Mouse (Mus musculus) heart, adult 2 months (tissue): Measurements from ENCODE around the gene Slc24a3. TPM values are rescaled to one million over a fixed set of nuclear protein-coding genes. Genes with fewer than 3 reads are reported as not detected.

ENCODE experiments used
- DNase-seq, 2 experiments: peaks; one replicate each; pipeline ENCODE4 v3.0.0; 2021
- H3K27ac ChIP-seq: fragments of 200-600 bp; 2 replicates; pipeline ENCODE4 v1.8.1; 2022
- H3K27me3 ChIP-seq: fragments of 200-500 bp; 2 replicates; pipeline ENCODE4 v1.6.1; 2012; ENCODE audit warnings: mild to moderate bottlenecking, low read length, inconsistent platforms, mixed read lengths; ENCODE audit not compliant: control insufficient read depth, insufficient read depth
- H3K36me3 ChIP-seq: fragments of 200-500 bp; 2 replicates; pipeline ENCODE4 v1.6.1; 2012; ENCODE audit warnings: low read length, inconsistent platforms; ENCODE audit not compliant: control insufficient read depth, insufficient read depth
- H3K4me1 ChIP-seq: fragments of 200-500 bp; 2 replicates; pipeline ENCODE4 v1.6.1; 2011; ENCODE audit warnings: low read length; ENCODE audit not compliant: control insufficient read depth, insufficient read depth
- H3K4me3 ChIP-seq: fragments of 200-600 bp; 2 replicates; pipeline ENCODE4 v1.8.1; 2022
- H3K79me2 ChIP-seq: fragments of 200-500 bp; replicated peaks from 2 replicates; pipeline ENCODE4 v1.6.1; 2012; ENCODE audit warnings: mild to moderate bottlenecking, inconsistent platforms, low read length, moderate library complexity, mixed read lengths; ENCODE audit not compliant: control insufficient read depth, insufficient read depth
- H3K9ac ChIP-seq: fragments of 200-500 bp; 2 replicates; pipeline ENCODE4 v1.6.1; 2012; ENCODE audit warnings: low read depth, mild to moderate bottlenecking, control low read depth, inconsistent platforms, low read length, mixed read lengths
- CTCF ChIP-seq: fragments of 200-600 bp; IDR thresholded peaks from 2 replicates; pipeline ENCODE4 v1.8.1; 2022; ENCODE audit warnings: antibody characterized with exemption, mild to moderate bottlenecking, moderate library complexity
- EP300 ChIP-seq: fragments of 200-500 bp; IDR thresholded peaks from 2 replicates; pipeline ENCODE4 v1.6.1; 2011; ENCODE audit warnings: low read depth, low read length, control low read depth; ENCODE audit not compliant: insufficient read depth
- POLR2A ChIP-seq: fragments of 200-500 bp; IDR thresholded peaks from 2 replicates; pipeline ENCODE4 v1.6.1; 2011; ENCODE audit warnings: mild to moderate bottlenecking, low read depth, low read length, control low read depth; ENCODE audit not compliant: insufficient read depth
- WGBS: fragments of 180-500 bp; shearing (Covaris S2); methylation state at CpG from one replicate; pipeline ENCODE4 v1.1.7; 2018; 5-methylcytosine and 5-hydroxymethylcytosine counted together
- intact Hi-C: fragments of 180-260 bp; cut with DNase I; formaldehyde crosslinking; loops from one replicate; pipeline ENCODE4 v1.15.1; 2025
- polyA plus RNA-seq: library from polyadenylated mRNA; depleted of rRNA; stranded (reverse); fragments of >200 nt; gene quantifications from 2 replicates; pipeline ENCODE4 v1.2.3, GENCODE M21; 2012
- total RNA-seq, 2 experiments: library from RNA; stranded (reverse); gene quantifications; 2 replicates each; pipeline ENCODE4 v1.2.3; 2021

Slc24a3 gene
- total and polyA plus RNA-seq, 3 experiments = 2.7 to 3.6 (median 2.8) TPM

GRCm38 (mm10) chr2:145279336-145279735 lies 111.8 kb downstream of the Slc24a3 start:
- intact Hi-C loops = no loop called here
- H3K27ac ChIP-seq = no peak overlapping the region
- H3K79me2 ChIP-seq = no peaks in the 10 kb centered on the region
- H3K27me3 ChIP-seq = no peaks in the 10 kb centered on the region
- WGBS = 77% methylated on average over 1 of the region's 1 CpGs
- no peak overlapping the region for H3K9ac ChIP-seq
- no peak for DNase-seq
- no peaks in the 10 kb centered on the region for H3K4me1 ChIP-seq
- no peak overlapping the region for H3K4me3 ChIP-seq
- TF ChIP-seq EP300 (no peak), POLR2A (no peak), CTCF (no peak)
- H3K36me3 ChIP-seq = no peaks in the 10 kb centered on the region

- TF ChIP-seq CTCF (no peak), POLR2A (no peak), EP300 (no peak)
These were observed 116.2 kb downstream of the Slc24a3 start for GRCm38 (mm10) chr2:145283746-145284145.

DNA sequence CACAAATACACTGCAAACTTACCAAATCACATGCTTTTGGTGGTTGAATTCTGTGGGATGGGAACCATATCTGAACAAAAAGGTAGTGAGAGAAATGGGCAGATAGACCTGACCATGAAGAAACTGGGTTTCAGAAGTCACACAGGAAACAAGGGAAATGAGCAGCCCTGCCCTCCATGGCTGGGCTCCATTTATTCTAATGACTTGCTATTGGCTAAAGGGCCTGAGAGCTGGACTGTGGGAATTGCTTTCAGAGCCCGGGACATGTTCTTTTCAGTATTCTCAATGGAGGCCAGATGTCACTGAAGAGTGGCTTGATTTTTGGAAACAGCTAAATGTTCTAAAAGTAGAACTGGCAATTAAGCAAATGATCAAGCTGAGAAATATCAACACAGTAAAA lies 120.9 kb downstream of the Slc24a3 start:
- Histone ChIP-seq H3K27me3 (no peaks in the 10 kb centered on the region), H3K4me1 (no peaks in the 10 kb centered on the region), H3K4me3 (no peak overlapping the region), H3K9ac (no peak overlapping the region), H3K27ac (peak overlapping the region; percentile 42), H3K36me3 (no peaks in the 10 kb centered on the region), H3K79me2 (no peaks in the 10 kb centered on the region)
- DNase-seq = peak; percentile 34 to 47
- TF ChIP-seq EP300 (no peak), CTCF (no peak), POLR2A (no peak)
- intact Hi-C loops = loop anchor here (10.0 kb wide), 1 partner anchor 226 kb away; no protein-coding TSS in a partner anchor
- WGBS = 54% methylated on average over 1 of the region's 1 CpGs

More at GRCm38 (mm10) chr2:145283746-145284145, 116.2 kb downstream of the Slc24a3 start:
- H3K4me3 ChIP-seq = no peak overlapping the region
- no peaks in the 10 kb centered on the region for H3K4me1 ChIP-seq
- intact Hi-C loops = loop anchor here (10.0 kb wide), 1 partner anchor 231 kb away; no protein-coding TSS in a partner anchor
- DNase-seq = no peak
- 29% methylated on average over 2 of the region's 2 CpGs for WGBS
- H3K27me3 ChIP-seq = no peaks in the 10 kb centered on the region
- no peaks in the 10 kb centered on the region for H3K79me2 ChIP-seq
- H3K9ac ChIP-seq = no peak overlapping the region
- H3K27ac ChIP-seq = no peak overlapping the region
- H3K36me3 ChIP-seq = no peaks in the 10 kb centered on the region

GRCm38 (mm10) chr2:145291473-145291872 lies 123.9 kb downstream of the Slc24a3 start:
- no peak for DNase-seq
- no peak for TF ChIP-seq POLR2A
- TF ChIP-seq CTCF = peak; percentile 65
- H3K79me2 ChIP-seq = no peaks in the 10 kb centered on the region
- H3K4me3 ChIP-seq = no peak overlapping the region
- H3K27me3 ChIP-seq = no peaks in the 10 kb centered on the region
- no peak overlapping the region for H3K27ac ChIP-seq
- WGBS = 18% methylated on average over 2 of the region's 2 CpGs
- intact Hi-C loops = loop anchor here (2.0 kb wide), 1 partner anchor 125 kb away; the partner anchor contains the start of gene Slc24a3
- H3K36me3 ChIP-seq = no peaks in the 10 kb centered on the region
- H3K9ac ChIP-seq = no peak overlapping the region
- no peaks in the 10 kb centered on the region for H3K4me1 ChIP-seq

- no peak overlapping the region for H3K27ac ChIP-seq
- H3K79me2 ChIP-seq = no peaks in the 10 kb centered on the region
- no peaks in the 10 kb centered on the region for H3K4me1 ChIP-seq
- WGBS = 92% methylated on average over 1 of the region's 1 CpGs
- H3K36me3 ChIP-seq = no peaks in the 10 kb centered on the region
- no peaks in the 10 kb centered on the region for H3K27me3 ChIP-seq
- no peak for TF ChIP-seq CTCF
- TF ChIP-seq POLR2A = no peak
- TF ChIP-seq EP300 = no peak
- no peak overlapping the region for H3K4me3 ChIP-seq
- DNase-seq = no peak
- intact Hi-C loops = no loop called here
- no peak overlapping the region for H3K9ac ChIP-seq
These were observed 124.6 kb downstream of the Slc24a3 start for GRCm38 (mm10) chr2:145292196-145292595.

GRCm38 (mm10) chr2:145292816-145293215 lies 125.3 kb downstream of the Slc24a3 start:
- TF ChIP-seq CTCF = no peak
- no peak for TF ChIP-seq POLR2A
- no peak for TF ChIP-seq EP300
- DNase-seq = no peak
- WGBS = 34% methylated on average over 1 of the region's 1 CpGs
- intact Hi-C loops = no loop called here
- Histone ChIP-seq H3K4me1 (no peaks in the 10 kb centered on the region), H3K9ac (no peak overlapping the region), H3K79me2 (no peaks in the 10 kb centered on the region), H3K27me3 (no peaks in the 10 kb centered on the region), H3K4me3 (no peak overlapping the region), H3K36me3 (no peaks in the 10 kb centered on the region), H3K27ac (no peak overlapping the region)

DNA sequence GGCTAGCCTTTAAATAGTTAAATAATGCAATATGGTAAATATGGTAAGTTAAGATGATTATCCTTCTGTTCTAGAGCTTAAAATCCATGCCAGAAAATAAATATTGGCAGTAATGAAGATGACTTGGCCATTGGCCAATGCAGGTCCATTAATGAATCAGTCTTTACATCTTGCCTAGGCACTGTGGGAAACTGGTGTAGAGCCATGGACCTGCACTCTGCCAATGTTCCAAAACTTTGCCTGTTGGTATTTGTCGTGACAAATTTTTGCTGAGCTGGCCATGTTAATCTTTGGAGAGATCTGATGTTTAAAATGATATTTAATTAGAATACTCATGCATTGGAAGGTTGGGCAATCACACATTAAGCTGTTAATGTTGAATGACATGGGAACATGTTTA lies 129.4 kb downstream of the Slc24a3 start:
- no peaks in the 10 kb centered on the region for H3K79me2 ChIP-seq
- H3K27me3 ChIP-seq = no peaks in the 10 kb centered on the region
- no peaks in the 10 kb centered on the region for H3K4me1 ChIP-seq
- intact Hi-C loops = no loop called here
- DNase-seq = no peak
- H3K36me3 ChIP-seq = no peaks in the 10 kb centered on the region
- no peak overlapping the region for H3K4me3 ChIP-seq
- H3K9ac ChIP-seq = no peak overlapping the region
- TF ChIP-seq EP300 (no peak), POLR2A (no peak), CTCF (no peak)
- WGBS = 78% methylated on average over 1 of the region's 1 CpGs
- H3K27ac ChIP-seq = no peak overlapping the region
